Mouse (Mus musculus): ENCODE measurements at regions not wholly inside any gene's neighbourhood (a gene's known extent, or its start where the extent isn't known, plus 50 kb on each side); places are given as distances from the start of the nearest gene placed in this dataset.
"Not testable (repeated sequence)": the region's sequence is repeated elsewhere in the genome, so short reads cannot be mapped to it uniquely, and the experiment has no call there.

- H3K9me3 ChIP-seq (ENCODE audit: control insufficient read depth, insufficient read depth, low read depth, low read length), result no peaks in the 10 kb centered on the region
- H3K4me1 ChIP-seq (ENCODE audit: control insufficient read depth in 2 of 2, insufficient read depth in 2 of 2, low read length in 2 of 2, poor library complexity in 1 of 2), result no peaks in the 10 kb centered on the region
- TF ChIP-seq ZC3H11A (IDR thresholded peaks at IDR 0.05; ENCODE audit: borderline replicate concordance, low read depth, low read length), result no peak
- TF ChIP-seq MAFK (IDR thresholded peaks at IDR 0.05; ENCODE audit: insufficient read depth, low read depth, low read length), result no peak
- TF ChIP-seq HCFC1 (IDR thresholded peaks at IDR 0.05; ENCODE audit: borderline replicate concordance, insufficient read depth, low read length), result no peak
- no peak for TF ChIP-seq ZNF384 (IDR thresholded peaks at IDR 0.05; ENCODE audit: low read depth, low read length)
- TF ChIP-seq CHD2 (IDR thresholded peaks at IDR 0.05; ENCODE audit: low read depth, low read length), result no peak
- no peak overlapping the region for H3K27ac ChIP-seq (ENCODE audit: insufficient read depth, low read depth, low read length, poor library complexity, severe bottlenecking)
- no peak for DNase-seq (ENCODE audit: low read depth, low spot score)
- no peaks in the 10 kb centered on the region for H3K36me3 ChIP-seq (ENCODE audit: control insufficient read depth, insufficient read depth, low read length, poor library complexity, severe bottlenecking)
- no peak overlapping the region for H3K4me3 ChIP-seq (ENCODE audit: insufficient read depth in 1 of 2, low read depth in 1 of 2, low read length in 2 of 2, poor library complexity in 1 of 2, severe bottlenecking in 1 of 2)
- in situ Hi-C loops (cut with MboI; ENCODE audit: low sequenced_read_pairs in 2 of 2, unreplicated experiment in 2 of 2), result no loop called here
- H3K9ac ChIP-seq (ENCODE audit: insufficient read depth, low read depth, low read length, poor library complexity, severe bottlenecking), result no peak overlapping the region
These were observed 231.2 kb downstream of the Htr7 start for GRCm38 (mm10) chr19:35826074-35826473.

- DNase-seq (ENCODE audit: low read depth, low spot score), result no peak
- TF ChIP-seq CHD2 (IDR thresholded peaks at IDR 0.05; ENCODE audit: low read depth, low read length), result no peak
- no peak for TF ChIP-seq HCFC1 (IDR thresholded peaks at IDR 0.05; ENCODE audit: borderline replicate concordance, insufficient read depth, low read length)
- TF ChIP-seq MAFK (IDR thresholded peaks at IDR 0.05; ENCODE audit: insufficient read depth, low read depth, low read length), result no peak
- TF ChIP-seq ZC3H11A (IDR thresholded peaks at IDR 0.05; ENCODE audit: borderline replicate concordance, low read depth, low read length), result no peak
- TF ChIP-seq ZNF384 (IDR thresholded peaks at IDR 0.05; ENCODE audit: low read depth, low read length), result no peak
- no peaks in the 10 kb centered on the region for H3K9me3 ChIP-seq (ENCODE audit: control insufficient read depth, insufficient read depth, low read depth, low read length)
- H3K9ac ChIP-seq (ENCODE audit: insufficient read depth, low read depth, low read length, poor library complexity, severe bottlenecking), result no peak overlapping the region
- no peaks in the 10 kb centered on the region for H3K36me3 ChIP-seq (ENCODE audit: control insufficient read depth, insufficient read depth, low read length, poor library complexity, severe bottlenecking)
- in situ Hi-C loops (cut with MboI; ENCODE audit: low sequenced_read_pairs in 2 of 2, unreplicated experiment in 2 of 2), result no loop called here
- H3K27ac ChIP-seq (ENCODE audit: insufficient read depth, low read depth, low read length, poor library complexity, severe bottlenecking), result no peak overlapping the region
- no peaks in the 10 kb centered on the region for H3K4me1 ChIP-seq (ENCODE audit: control insufficient read depth in 2 of 2, insufficient read depth in 2 of 2, low read length in 2 of 2, poor library complexity in 1 of 2)
- H3K4me3 ChIP-seq (ENCODE audit: insufficient read depth in 1 of 2, low read depth in 1 of 2, low read length in 2 of 2, poor library complexity in 1 of 2, severe bottlenecking in 1 of 2), result no peak overlapping the region
These were observed 237.7 kb downstream of the Htr7 start for GRCm38 (mm10) chr19:35819626-35820025.

- Histone ChIP-seq H3K4me3 (ENCODE audit: insufficient read depth in 1 of 2, low read depth in 1 of 2, low read length in 2 of 2, poor library complexity in 1 of 2, severe bottlenecking in 1 of 2) (no peak overlapping the region), H3K4me1 (ENCODE audit: control insufficient read depth in 2 of 2, insufficient read depth in 2 of 2, low read length in 2 of 2, poor library complexity in 1 of 2) (no peaks in the 10 kb centered on the region), H3K36me3 (ENCODE audit: control insufficient read depth, insufficient read depth, low read length, poor library complexity, severe bottlenecking) (no peaks in the 10 kb centered on the region), H3K9ac (ENCODE audit: insufficient read depth, low read depth, low read length, poor library complexity, severe bottlenecking) (no peak overlapping the region), H3K27ac (ENCODE audit: insufficient read depth, low read depth, low read length, poor library complexity, severe bottlenecking) (no peak overlapping the region), H3K9me3 (ENCODE audit: control insufficient read depth, insufficient read depth, low read depth, low read length) (no peaks in the 10 kb centered on the region)
- no peak for DNase-seq (ENCODE audit: low read depth, low spot score)
- in situ Hi-C loops (cut with MboI; ENCODE audit: low sequenced_read_pairs in 2 of 2, unreplicated experiment in 2 of 2), result no loop called here
- TF ChIP-seq CHD2 (IDR thresholded peaks at IDR 0.05; ENCODE audit: low read depth, low read length), result no peak
- TF ChIP-seq HCFC1 (IDR thresholded peaks at IDR 0.05; ENCODE audit: borderline replicate concordance, insufficient read depth, low read length), result no peak
- no peak for TF ChIP-seq ZC3H11A (IDR thresholded peaks at IDR 0.05; ENCODE audit: borderline replicate concordance, low read depth, low read length)
- peak; percentile 7; the same call in 1 of the 2 replicates for TF ChIP-seq MAFK (IDR thresholded peaks at IDR 0.05; ENCODE audit: insufficient read depth, low read depth, low read length)
These were observed 262.6 kb downstream of the Htr7 start for GRCm38 (mm10) chr19:35794661-35795060.

GRCm38 (mm10) chr19:35787246-35788021, 269.9 kb downstream of the Htr7 start:
- no peaks in the 10 kb centered on the region for H3K9me3 ChIP-seq (ENCODE audit: control insufficient read depth, insufficient read depth, low read depth, low read length)
- H3K27ac ChIP-seq (ENCODE audit: insufficient read depth, low read depth, low read length, poor library complexity, severe bottlenecking), result no peak overlapping the region
- no peak overlapping the region for H3K9ac ChIP-seq (ENCODE audit: insufficient read depth, low read depth, low read length, poor library complexity, severe bottlenecking)
- H3K36me3 ChIP-seq (ENCODE audit: control insufficient read depth, insufficient read depth, low read length, poor library complexity, severe bottlenecking), result no peaks in the 10 kb centered on the region
- no peak overlapping the region for H3K4me3 ChIP-seq (ENCODE audit: insufficient read depth in 1 of 2, low read depth in 1 of 2, low read length in 2 of 2, poor library complexity in 1 of 2, severe bottlenecking in 1 of 2)
- in situ Hi-C loops (cut with MboI; ENCODE audit: low sequenced_read_pairs in 2 of 2, unreplicated experiment in 2 of 2), result no loop called here
- H3K4me1 ChIP-seq (ENCODE audit: control insufficient read depth in 2 of 2, insufficient read depth in 2 of 2, low read length in 2 of 2, poor library complexity in 1 of 2), result no peaks in the 10 kb centered on the region
- DNase-seq (ENCODE audit: low read depth, low spot score), result no peak
- TF ChIP-seq HCFC1 (IDR thresholded peaks at IDR 0.05; ENCODE audit: borderline replicate concordance, insufficient read depth, low read length) (no peak), MAFK (IDR thresholded peaks at IDR 0.05; ENCODE audit: insufficient read depth, low read depth, low read length) (no peak), ZNF384 (IDR thresholded peaks at IDR 0.05; ENCODE audit: low read depth, low read length) (no peak), ZC3H11A (IDR thresholded peaks at IDR 0.05; ENCODE audit: borderline replicate concordance, low read depth, low read length) (no peak), CHD2 (IDR thresholded peaks at IDR 0.05; ENCODE audit: low read depth, low read length) (no peak)

GRCm38 (mm10) chr19:35761750-35762149, 295.6 kb downstream of the Htr7 start:
- H3K4me3 ChIP-seq (ENCODE audit: insufficient read depth in 1 of 2, low read depth in 1 of 2, low read length in 2 of 2, poor library complexity in 1 of 2, severe bottlenecking in 1 of 2); DNase-seq (ENCODE audit: low read depth, low spot score); H3K9ac ChIP-seq (ENCODE audit: insufficient read depth, low read depth, low read length, poor library complexity, severe bottlenecking); in situ Hi-C loops (cut with MboI; ENCODE audit: low sequenced_read_pairs in 2 of 2, unreplicated experiment in 2 of 2); H3K27ac ChIP-seq (ENCODE audit: insufficient read depth, low read depth, low read length, poor library complexity, severe bottlenecking); H3K9me3 ChIP-seq (ENCODE audit: control insufficient read depth, insufficient read depth, low read depth, low read length); H3K36me3 ChIP-seq (ENCODE audit: control insufficient read depth, insufficient read depth, low read length, poor library complexity, severe bottlenecking); H3K4me1 ChIP-seq (ENCODE audit: control insufficient read depth in 2 of 2, insufficient read depth in 2 of 2, low read length in 2 of 2, poor library complexity in 1 of 2): not testable (repeated sequence)

All from ES-E14 (cell line).